Mouse (Mus musculus): Measurements from ENCODE around the gene Myrfl. TPM values are rescaled to one million over a fixed set of nuclear protein-coding genes. Genes with fewer than 3 reads are reported as not detected.

The Myrfl gene
- polyA plus RNA-seq (2012; rRNA removed): 0.02 TPM in 1 of 2 replicates, not detected in the other

- DNase-seq (ENCODE audit: low read depth in 1 of 2, low spot score in 2 of 2): no peak
- Histone ChIP-seq H3K4me1 (ENCODE audit: control insufficient read depth, insufficient read depth, insufficient read length) (no peaks in the 10 kb centered on the region), H3K27ac (ENCODE audit: insufficient read depth, low read length) (no peak within 1 kb of the TSS), H3K36me3 (ENCODE audit: control insufficient read depth, insufficient read depth, low read length) (no peaks in the 10 kb centered on the region), H3K4me3 (ENCODE audit: extremely low read depth, insufficient read depth, insufficient read length) (no peak within 1 kb of the TSS), H3K27me3 (ENCODE audit: control insufficient read depth, insufficient read depth, low read length) (no peaks in the 10 kb centered on the region)
- WGBS: 82% methylated on average over 17 of the region's 17 CpGs
- TF ChIP-seq POLR2A (IDR thresholded peaks at IDR 0.05; ENCODE audit: low read depth, low read length) (no peak), CTCF (IDR thresholded peaks at IDR 0.05; ENCODE audit: extremely low read depth, insufficient read depth, insufficient read length, insufficient replicate concordance) (no peak)
These were observed at the start of gene Myrfl for GRCm38 (mm10) chr10:116896336-116897177. TSS of gene Myrfl (minus strand) at chr10:116896919.

- Histone ChIP-seq H3K27ac (ENCODE audit: insufficient read depth, low read length) (no peak overlapping the region), H3K4me1 (ENCODE audit: control insufficient read depth, insufficient read depth, insufficient read length) (no peaks in the 10 kb centered on the region; the same call in 1 of the 2 replicates), H3K36me3 (ENCODE audit: control insufficient read depth, insufficient read depth, low read length) (peaks cover 2% of the 10 kb centered on the region; the same call in 1 of the 2 replicates), H3K27me3 (ENCODE audit: control insufficient read depth, insufficient read depth, low read length) (no peaks in the 10 kb centered on the region), H3K4me3 (ENCODE audit: extremely low read depth, insufficient read depth, insufficient read length) (no peak overlapping the region)
- DNase-seq (ENCODE audit: low read depth in 1 of 2, low spot score in 2 of 2): no peak
- WGBS: 64% methylated on average over 10 of the region's 10 CpGs
- TF ChIP-seq CTCF (IDR thresholded peaks at IDR 0.05; ENCODE audit: extremely low read depth, insufficient read depth, insufficient read length, insufficient replicate concordance) (no peak), POLR2A (IDR thresholded peaks at IDR 0.05; ENCODE audit: low read depth, low read length) (no peak)
These were observed 48.2 kb upstream of the Myrfl start for GRCm38 (mm10) chr10:116944940-116945339.

GRCm38 (mm10) chr10:116944144-116944543, 47.4 kb upstream of the Myrfl start:
- 86% methylated on average over 3 of the region's 3 CpGs for WGBS
- no peaks in the 10 kb centered on the region for H3K27me3 ChIP-seq (ENCODE audit: control insufficient read depth, insufficient read depth, low read length)
- no peaks in the 10 kb centered on the region; the same call in 1 of the 2 replicates for H3K4me1 ChIP-seq (ENCODE audit: control insufficient read depth, insufficient read depth, insufficient read length)
- peaks cover 3% of the 10 kb centered on the region for H3K36me3 ChIP-seq (ENCODE audit: control insufficient read depth, insufficient read depth, low read length)
- H3K27ac ChIP-seq (ENCODE audit: insufficient read depth, low read length): no peak overlapping the region
- no peak overlapping the region for H3K4me3 ChIP-seq (ENCODE audit: extremely low read depth, insufficient read depth, insufficient read length)
- no peak for DNase-seq (ENCODE audit: low read depth in 1 of 2, low spot score in 2 of 2)
- no peak for TF ChIP-seq POLR2A (IDR thresholded peaks at IDR 0.05; ENCODE audit: low read depth, low read length)
- TF ChIP-seq CTCF (IDR thresholded peaks at IDR 0.05; ENCODE audit: extremely low read depth, insufficient read depth, insufficient read length, insufficient replicate concordance): no peak

DNA sequence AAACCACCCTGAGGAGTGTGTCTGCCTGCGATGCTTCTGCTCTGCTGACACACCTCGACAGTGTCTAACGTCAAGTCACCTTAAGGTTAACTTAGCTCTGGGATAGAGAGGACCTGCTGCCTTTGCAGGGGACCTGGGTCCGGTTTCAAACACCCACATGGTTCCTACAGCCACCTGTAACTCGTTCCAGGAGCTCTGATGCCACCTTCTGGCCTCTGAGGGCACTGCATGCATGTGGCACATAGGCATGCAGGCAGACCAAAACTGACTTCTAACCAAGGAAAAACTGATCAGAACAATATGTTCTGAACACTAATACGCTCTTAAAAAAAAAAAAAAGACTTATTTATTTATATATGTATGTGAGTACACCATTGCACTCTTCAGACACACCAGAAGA, 46.3 kb upstream of the Myrfl start:
- Histone ChIP-seq H3K27me3 (ENCODE audit: control insufficient read depth, insufficient read depth, low read length) (no peaks in the 10 kb centered on the region), H3K36me3 (ENCODE audit: control insufficient read depth, insufficient read depth, low read length) (peaks cover 10% of the 10 kb centered on the region), H3K4me3 (ENCODE audit: extremely low read depth, insufficient read depth, insufficient read length) (no peak overlapping the region), H3K4me1 (ENCODE audit: control insufficient read depth, insufficient read depth, insufficient read length) (no peaks in the 10 kb centered on the region; the same call in 1 of the 2 replicates), H3K27ac (ENCODE audit: insufficient read depth, low read length) (no peak overlapping the region)
- no peak for TF ChIP-seq POLR2A (IDR thresholded peaks at IDR 0.05; ENCODE audit: low read depth, low read length)
- TF ChIP-seq CTCF (IDR thresholded peaks at IDR 0.05; ENCODE audit: extremely low read depth, insufficient read depth, insufficient read length, insufficient replicate concordance): peak; percentile 21; the same call in 1 of the 2 replicates
- WGBS: 93% methylated on average over 6 of the region's 6 CpGs
- no peak for DNase-seq (ENCODE audit: low read depth in 1 of 2, low spot score in 2 of 2)

GRCm38 (mm10) chr10:116935028-116935427, 38.3 kb upstream of the Myrfl start:
- no peak for TF ChIP-seq POLR2A (IDR thresholded peaks at IDR 0.05; ENCODE audit: low read depth, low read length)
- TF ChIP-seq CTCF (IDR thresholded peaks at IDR 0.05; ENCODE audit: extremely low read depth, insufficient read depth, insufficient read length, insufficient replicate concordance): no peak
- no peak overlapping the region for H3K4me3 ChIP-seq (ENCODE audit: extremely low read depth, insufficient read depth, insufficient read length)
- no peaks in the 10 kb centered on the region for H3K27me3 ChIP-seq (ENCODE audit: control insufficient read depth, insufficient read depth, low read length)
- peaks cover 25% of the 10 kb centered on the region for H3K4me1 ChIP-seq (ENCODE audit: control insufficient read depth, insufficient read depth, insufficient read length)
- WGBS: 15% methylated on average over 12 of the region's 12 CpGs
- no peak for DNase-seq (ENCODE audit: low read depth in 1 of 2, low spot score in 2 of 2)
- H3K36me3 ChIP-seq (ENCODE audit: control insufficient read depth, insufficient read depth, low read length): peaks cover 15% of the 10 kb centered on the region
- peak overlapping the region; percentile 83; the same call in 1 of the 2 replicates for H3K27ac ChIP-seq (ENCODE audit: insufficient read depth, low read length)

- TF ChIP-seq CTCF (IDR thresholded peaks at IDR 0.05; ENCODE audit: extremely low read depth, insufficient read depth, insufficient read length, insufficient replicate concordance): no peak
- no peak for TF ChIP-seq POLR2A (IDR thresholded peaks at IDR 0.05; ENCODE audit: low read depth, low read length)
- Histone ChIP-seq H3K27ac (ENCODE audit: insufficient read depth, low read length) (peak overlapping the region; percentile 52; the same call in 1 of the 2 replicates), H3K27me3 (ENCODE audit: control insufficient read depth, insufficient read depth, low read length) (no peaks in the 10 kb centered on the region), H3K4me3 (ENCODE audit: extremely low read depth, insufficient read depth, insufficient read length) (no peak overlapping the region), H3K36me3 (ENCODE audit: control insufficient read depth, insufficient read depth, low read length) (peaks cover 12% of the 10 kb centered on the region), H3K4me1 (ENCODE audit: control insufficient read depth, insufficient read depth, insufficient read length) (peaks cover 25% of the 10 kb centered on the region)
- WGBS: 84% methylated on average over 7 of the region's 7 CpGs
- no peak for DNase-seq (ENCODE audit: low read depth in 1 of 2, low spot score in 2 of 2)
These were observed 37.1 kb upstream of the Myrfl start for GRCm38 (mm10) chr10:116933794-116934193.

DNA sequence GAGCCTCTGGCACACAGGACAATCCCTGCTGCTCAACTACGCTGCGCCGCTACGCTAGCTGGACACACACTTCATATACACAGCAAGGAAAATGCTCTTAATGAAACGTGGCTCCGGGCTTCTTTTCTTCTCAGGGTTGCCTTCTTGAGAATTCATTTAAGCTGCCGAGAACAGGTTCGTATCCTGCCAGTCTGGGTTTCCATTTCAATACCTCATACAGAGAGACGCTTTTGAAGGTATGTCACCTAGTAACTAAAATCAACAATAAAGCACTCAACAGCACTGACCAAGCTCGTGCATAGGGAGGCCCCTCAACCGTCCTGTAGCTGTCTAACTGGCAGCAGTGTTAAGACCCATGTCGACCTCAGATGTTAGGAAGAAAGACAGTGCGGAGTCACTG, 35.7 kb upstream of the Myrfl start:
- TF ChIP-seq POLR2A (IDR thresholded peaks at IDR 0.05; ENCODE audit: low read depth, low read length) (no peak), CTCF (IDR thresholded peaks at IDR 0.05; ENCODE audit: extremely low read depth, insufficient read depth, insufficient read length, insufficient replicate concordance) (no peak)
- no peaks in the 10 kb centered on the region for H3K27me3 ChIP-seq (ENCODE audit: control insufficient read depth, insufficient read depth, low read length)
- peaks cover 25% of the 10 kb centered on the region for H3K4me1 ChIP-seq (ENCODE audit: control insufficient read depth, insufficient read depth, insufficient read length)
- peaks cover 4% of the 10 kb centered on the region for H3K36me3 ChIP-seq (ENCODE audit: control insufficient read depth, insufficient read depth, low read length)
- H3K4me3 ChIP-seq (ENCODE audit: extremely low read depth, insufficient read depth, insufficient read length): no peak overlapping the region
- no peak for DNase-seq (ENCODE audit: low read depth in 1 of 2, low spot score in 2 of 2)
- 91% methylated on average over 13 of the region's 13 CpGs for WGBS
- peak overlapping the region; percentile 94 for H3K27ac ChIP-seq (ENCODE audit: insufficient read depth, low read length)
